Mouse (Mus musculus): Measurements from ENCODE around the gene Nos3.
"Not testable (repeated sequence)": the region's sequence is repeated elsewhere in the genome, so short reads cannot be mapped to it uniquely, and the experiment has no call there.

Nos3 gene

GRCm38 (mm10) chr5:24394165-24394894 lies 29.7 kb downstream of the Nos3 start:
- peak; percentile 90 for DNase-seq (ENCODE audit: extremely low read depth, low read depth, low spot score)

DNA sequence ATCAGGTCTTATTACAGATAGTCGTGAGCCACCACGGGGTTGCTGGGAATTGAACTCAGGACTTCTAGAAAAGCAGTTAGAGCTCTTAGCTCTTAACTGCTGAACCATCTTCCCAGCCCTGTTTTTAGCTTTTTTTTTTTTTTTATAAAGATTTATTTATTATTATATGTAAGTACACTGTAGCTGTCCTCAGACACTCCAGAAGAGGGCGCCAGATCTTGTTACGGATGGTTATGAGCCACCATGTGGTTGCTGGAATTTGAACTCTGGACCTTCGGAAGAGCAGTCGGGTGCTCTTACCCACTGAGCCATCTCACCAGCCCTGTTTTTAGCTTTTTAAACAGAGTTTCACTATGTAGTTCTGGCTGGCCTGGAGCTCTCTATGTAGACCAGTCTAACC lies 31.6 kb downstream of the Nos3 start:
- not testable (repeated sequence) for DNase-seq (ENCODE audit: extremely low read depth, low read depth, low spot score)

- no peak for DNase-seq (ENCODE audit: extremely low read depth, low read depth, low spot score)
Observed at GRCm38 (mm10) chr5:24399686-24400085, 35.1 kb downstream of the Nos3 start.

DNA sequence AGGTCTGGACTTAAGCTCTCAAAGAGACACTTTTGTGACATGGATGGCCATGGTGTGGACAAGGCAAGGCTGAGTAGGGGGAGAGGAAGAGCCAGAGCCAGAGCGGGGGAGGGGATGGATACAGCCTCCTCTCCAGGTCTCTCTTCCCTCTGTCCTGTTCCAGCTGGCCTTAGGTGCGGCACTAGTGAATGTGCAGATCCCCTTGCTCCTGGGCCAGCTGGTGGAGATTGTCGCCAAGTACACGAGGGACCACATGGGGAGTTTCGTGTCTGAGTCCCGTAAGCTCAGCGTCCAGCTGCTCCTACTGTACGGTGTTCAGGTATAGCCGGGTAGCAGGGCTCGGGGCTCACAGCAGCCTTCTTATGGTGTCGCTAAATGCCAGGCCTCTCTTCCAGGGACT lies 35.8 kb downstream of the Nos3 start:
- no peak for DNase-seq (ENCODE audit: extremely low read depth, low read depth, low spot score)

DNA sequence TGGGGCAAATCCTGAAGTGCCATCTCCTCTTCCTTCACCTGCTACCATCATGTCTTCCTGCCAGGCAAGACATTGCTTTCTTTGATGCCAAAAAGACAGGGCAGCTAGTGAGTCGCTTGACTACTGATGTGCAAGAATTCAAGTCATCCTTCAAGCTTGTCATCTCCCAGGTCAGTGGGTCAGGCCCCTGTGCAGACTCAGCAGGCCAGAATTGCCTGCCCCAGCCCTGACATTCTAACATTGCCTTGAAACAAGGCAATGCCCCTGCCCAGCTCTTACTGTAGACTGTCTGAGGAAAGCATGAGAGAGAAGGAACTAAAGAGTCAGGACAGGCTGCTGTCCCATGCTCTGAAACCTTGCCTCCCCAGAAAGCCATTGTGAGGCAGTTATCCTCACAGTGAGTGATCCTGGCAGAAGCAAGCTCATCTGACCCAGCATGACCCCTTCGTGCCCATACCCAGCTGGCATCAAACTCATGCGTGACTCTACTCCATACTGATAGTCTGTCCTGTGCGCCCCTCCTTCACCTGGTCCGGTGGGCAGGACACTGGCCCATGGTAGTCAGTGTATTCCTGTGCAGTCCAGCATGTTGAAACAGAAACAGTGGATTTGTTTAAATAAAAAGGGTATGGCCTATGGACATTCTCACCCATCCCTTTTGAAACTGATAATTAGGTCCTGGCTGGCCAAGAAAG lies 36.4 kb downstream of the Nos3 start:
- DNase-seq (ENCODE audit: extremely low read depth, low read depth, low spot score) = no peak

- DNase-seq (ENCODE audit: extremely low read depth, low read depth, low spot score) = no peak
Observed at GRCm38 (mm10) chr5:24401969-24402368, 37.4 kb downstream of the Nos3 start.

- DNase-seq (ENCODE audit: extremely low read depth, low read depth, low spot score) = no peak
Observed at GRCm38 (mm10) chr5:24404594-24405360, 40.2 kb downstream of the Nos3 start.

DNA sequence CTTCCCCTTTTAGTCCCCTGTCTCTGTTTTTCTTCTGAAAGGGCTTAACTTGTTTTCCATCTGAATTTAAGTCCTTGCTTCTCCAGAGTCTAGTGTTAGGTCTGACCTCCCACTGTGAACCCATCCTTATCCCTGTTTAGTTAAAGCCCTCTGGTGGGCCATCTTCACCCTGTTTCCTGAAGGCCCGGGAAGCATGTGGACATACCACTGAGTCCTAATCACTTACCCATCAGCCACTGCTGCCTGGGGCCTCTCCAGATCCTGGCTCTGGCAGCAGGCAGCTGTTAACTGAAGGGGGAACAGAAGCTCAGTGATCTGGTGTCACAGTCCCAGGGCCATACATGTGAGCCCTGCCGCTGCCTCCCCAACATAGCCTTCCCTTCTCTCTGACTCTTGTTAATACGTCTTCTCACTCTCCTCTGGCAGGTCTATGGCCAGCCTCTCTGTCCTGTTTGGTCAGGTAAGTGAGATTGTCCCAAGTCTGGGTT lies 40.8 kb downstream of the Nos3 start:
- DNase-seq (ENCODE audit: extremely low read depth, low read depth, low spot score) = no peak

DNA sequence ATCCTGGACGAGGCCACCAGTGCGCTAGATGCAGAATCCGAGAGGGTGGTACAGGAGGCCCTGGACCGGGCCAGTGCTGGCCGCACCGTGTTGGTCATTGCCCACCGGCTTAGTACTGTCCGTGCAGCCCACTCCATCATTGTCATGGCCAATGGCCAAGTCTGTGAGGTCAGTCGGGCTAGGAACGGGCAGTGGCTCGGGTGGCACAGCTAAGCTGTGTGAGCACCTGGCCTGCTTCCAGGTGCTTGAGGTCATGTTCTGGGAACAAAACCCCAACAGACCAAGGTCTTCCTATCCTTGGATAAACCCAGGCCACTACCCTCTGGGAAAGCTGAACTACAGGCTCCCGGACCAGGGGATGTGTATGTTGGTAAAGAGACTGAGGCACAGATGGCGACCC lies 44.0 kb downstream of the Nos3 start:
- DNase-seq (ENCODE audit: extremely low read depth, low read depth, low spot score) = no peak

DNA sequence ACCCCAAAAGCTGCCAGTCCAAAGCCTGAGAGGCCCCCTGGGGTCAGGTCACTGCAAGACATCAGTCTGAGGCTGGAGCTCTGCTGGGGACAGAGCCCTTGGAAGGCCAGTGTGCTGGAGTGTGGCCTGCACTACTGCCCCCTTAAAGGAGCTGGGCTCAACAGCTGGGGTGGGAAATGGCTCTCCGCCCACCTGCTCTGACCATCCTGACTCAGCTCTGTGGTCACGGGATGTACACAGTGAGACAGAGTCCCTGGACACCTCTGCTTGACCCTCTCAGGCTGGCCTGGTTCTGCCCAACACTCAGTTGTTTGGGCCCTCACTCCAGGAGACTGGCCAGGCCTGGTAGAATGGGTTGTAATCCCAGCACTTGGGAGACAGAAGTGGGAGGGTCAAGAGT lies 44.9 kb downstream of the Nos3 start:
- DNase-seq (ENCODE audit: extremely low read depth, low read depth, low spot score) = no peak

GRCm38 (mm10) chr5:24412063-24412462 lies 47.5 kb downstream of the Nos3 start:
- DNase-seq (ENCODE audit: extremely low read depth, low read depth, low spot score) = no peak

DNA sequence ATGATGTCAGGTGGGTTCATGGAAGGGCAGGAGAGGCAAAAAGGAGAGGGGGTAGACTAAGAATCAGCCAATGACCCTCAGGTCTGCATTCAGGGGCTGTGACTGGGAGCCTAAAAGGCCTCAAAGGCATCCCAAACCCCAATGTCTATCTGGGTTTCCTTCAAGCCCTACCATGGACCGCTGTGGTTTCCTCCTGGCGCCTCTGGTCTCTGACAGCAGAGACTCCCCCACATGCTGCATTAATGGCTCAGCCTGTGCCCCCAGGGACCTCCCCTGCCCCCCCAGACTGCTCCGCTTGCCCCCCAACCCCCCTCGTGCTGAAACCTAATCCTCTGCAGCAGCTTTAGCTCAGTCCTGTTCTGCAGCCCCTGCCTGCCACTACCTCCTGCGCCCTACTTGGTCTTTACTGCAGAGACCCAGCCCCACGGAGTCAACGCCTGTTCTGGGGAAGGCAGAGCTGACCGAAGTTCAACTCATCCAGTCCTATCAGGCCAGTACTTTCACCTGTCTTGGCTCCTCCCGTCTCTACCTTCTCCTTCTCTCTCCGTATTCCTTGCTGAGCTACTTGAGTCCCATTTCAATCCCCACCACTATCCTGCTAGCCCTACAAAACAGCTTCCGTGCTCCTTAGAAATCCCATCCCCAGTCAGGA lies 48.6 kb downstream of the Nos3 start, which contains the start of gene Asic3:
Gene Asic3, plus strand, starts transcription at position 351 of the 652 bp plus-strand sequence.
- DNase-seq (ENCODE audit: extremely low read depth, low read depth, low spot score) = no peak

DNA sequence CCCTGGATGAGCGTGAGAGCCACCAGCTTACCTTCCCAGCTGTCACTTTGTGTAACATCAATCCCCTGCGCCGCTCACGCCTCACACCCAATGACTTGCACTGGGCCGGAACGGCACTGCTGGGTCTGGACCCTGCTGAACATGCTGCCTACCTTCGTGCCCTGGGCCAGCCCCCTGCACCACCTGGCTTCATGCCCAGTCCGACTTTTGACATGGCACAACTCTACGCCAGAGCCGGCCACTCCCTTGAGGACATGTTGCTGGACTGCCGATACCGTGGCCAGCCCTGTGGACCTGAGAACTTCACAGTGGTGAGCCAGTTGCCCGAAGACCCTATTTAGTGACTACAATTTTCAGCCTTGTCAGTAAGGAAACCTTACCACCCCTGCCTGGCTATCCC lies 49.3 kb downstream of the Nos3 start:
- DNase-seq (ENCODE audit: extremely low read depth, low read depth, low spot score) = no peak

- no peak for DNase-seq (ENCODE audit: extremely low read depth, low read depth, low spot score)
Observed at GRCm38 (mm10) chr5:24416222-24416736, 51.7 kb downstream of the Nos3 start.

- no peak for DNase-seq (ENCODE audit: extremely low read depth, low read depth, low spot score)
Observed at GRCm38 (mm10) chr5:24417587-24417986, 53.0 kb downstream of the Nos3 start.

GRCm38 (mm10) chr5:24420381-24420780 lies 55.8 kb downstream of the Nos3 start:
- no peak for DNase-seq (ENCODE audit: extremely low read depth, low read depth, low spot score)

DNA sequence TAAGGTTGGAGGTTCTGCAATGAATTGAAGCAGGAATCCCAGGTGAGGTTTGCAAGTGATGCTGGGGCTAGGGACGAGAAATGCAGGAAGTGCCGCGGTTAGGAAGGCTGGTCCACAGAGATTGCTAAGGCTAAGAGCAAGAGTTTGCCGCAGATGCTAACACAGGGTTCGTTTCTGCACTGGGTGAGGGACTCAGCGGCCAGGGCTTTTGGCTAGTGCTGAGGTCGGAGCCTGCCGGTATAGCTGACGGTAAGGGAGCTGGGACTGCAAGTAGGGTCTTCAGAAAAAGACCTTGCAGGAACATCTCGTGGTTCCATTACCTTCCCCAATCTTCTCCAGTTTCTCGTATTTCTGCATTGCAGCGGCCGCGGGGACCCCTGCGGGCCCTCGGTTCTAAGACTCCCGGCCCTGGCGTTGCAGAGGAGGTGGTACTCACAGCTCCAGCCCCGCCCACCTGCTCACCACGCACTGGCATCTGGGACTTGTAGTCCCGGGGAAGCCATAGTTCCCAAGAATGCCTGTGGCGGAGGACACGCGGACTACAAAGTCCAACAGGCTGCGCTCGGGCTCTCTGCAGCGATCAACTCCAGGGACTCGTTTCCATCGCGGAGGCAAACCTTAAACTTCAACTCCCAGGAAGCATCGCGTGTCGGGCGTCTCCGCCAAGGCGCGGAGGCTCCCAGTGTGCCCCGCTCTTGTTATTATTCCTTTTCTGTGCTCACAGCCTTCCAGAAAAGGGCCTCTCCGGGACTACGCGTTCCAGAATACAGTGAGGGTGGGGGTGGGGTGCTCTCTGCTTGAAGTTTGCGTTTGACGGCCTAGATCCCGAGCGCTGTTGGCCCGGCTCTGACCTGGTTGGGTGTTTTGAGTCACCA lies 58.8 kb downstream of the Nos3 start, which contains the start of the genes Cdk5 and Slc4a2:
Gene Cdk5, minus strand, starts transcription at position 402 of the 875 bp plus-strand sequence.
Gene Slc4a2, plus strand, starts transcription at position 709 of the 875 bp plus-strand sequence.
- peak; percentile 99 for DNase-seq (ENCODE audit: extremely low read depth, low read depth, low spot score)

- no peak for DNase-seq (ENCODE audit: extremely low read depth, low read depth, low spot score)
Observed at GRCm38 (mm10) chr5:24424004-24424781, 59.6 kb downstream of the Nos3 start.

- no peak for DNase-seq (ENCODE audit: extremely low read depth, low read depth, low spot score)
Observed at GRCm38 (mm10) chr5:24424861-24425411, 60.3 kb downstream of the Nos3 start.
